Mouse (Mus musculus) thymus, adult 2 months (tissue): ENCODE results near the gene Loxl1.

Experiments used
- CTCF ChIP-seq: fragments of 200-500 bp; IDR thresholded peaks from 2 replicates; pipeline ENCODE4 v1.5.1; 2012; ENCODE audit warnings: mild to moderate bottlenecking, control low read depth, low read length, moderate library complexity, borderline replicate concordance; ENCODE audit not compliant: control insufficient read depth, poor library complexity, insufficient read depth; ENCODE audit errors: extremely low read depth
- POLR2A ChIP-seq: fragments of 200-500 bp; IDR thresholded peaks from 2 replicates; pipeline ENCODE4 v1.6.1; 2012; ENCODE audit warnings: mild to moderate bottlenecking, low read length, control low read depth, moderate library complexity; ENCODE audit not compliant: control insufficient read depth, poor library complexity, insufficient read depth; ENCODE audit errors: extremely low read depth

GRCm38 (mm10) chr9:58316784-58317183 lies 3.8 kb upstream of the Loxl1 start:
- TF ChIP-seq CTCF (no peak), POLR2A (no peak)
